Mouse (Mus musculus) E14TG2a.4 (cell line): Measurements from ENCODE around the gene Henmt1.

ENCODE experiments used
- H3K27me3 ChIP-seq: 2 replicates; pipeline ENCODE4 v1.6.1; 2014; ENCODE audit warnings: low read length, control low read depth; ENCODE audit not compliant: insufficient read depth
- H3K36me3 ChIP-seq: 2 replicates; pipeline ENCODE4 v1.6.1; 2014; ENCODE audit warnings: low read length, control low read depth; ENCODE audit not compliant: insufficient read depth
- H3K4me1 ChIP-seq: replicated peaks from 2 replicates; pipeline ENCODE4 v1.6.1; 2014; ENCODE audit warnings: low read depth, low read length, control low read depth
- H3K4me3 ChIP-seq: replicated peaks from 2 replicates; pipeline ENCODE4 v1.5.1; 2014; ENCODE audit warnings: mild to moderate bottlenecking, low read length
- H3K9me3 ChIP-seq: 2 replicates; pipeline ENCODE4 v1.6.1; 2014; ENCODE audit warnings: low read length, control low read depth
- CTCF ChIP-seq: conservative IDR thresholded peaks from 2 replicates; pipeline ENCODE4 v1.5.1; 2014; ENCODE audit warnings: low read length
- NANOG ChIP-seq: IDR thresholded peaks from 2 replicates; pipeline ENCODE4 v1.6.1; 2014; ENCODE audit warnings: borderline replicate concordance, low read length, mixed read lengths
- POU5F1 ChIP-seq: IDR thresholded peaks from 2 replicates; pipeline ENCODE4 v1.6.1; 2014; ENCODE audit warnings: low read length, borderline replicate concordance

Henmt1 gene

DNA sequence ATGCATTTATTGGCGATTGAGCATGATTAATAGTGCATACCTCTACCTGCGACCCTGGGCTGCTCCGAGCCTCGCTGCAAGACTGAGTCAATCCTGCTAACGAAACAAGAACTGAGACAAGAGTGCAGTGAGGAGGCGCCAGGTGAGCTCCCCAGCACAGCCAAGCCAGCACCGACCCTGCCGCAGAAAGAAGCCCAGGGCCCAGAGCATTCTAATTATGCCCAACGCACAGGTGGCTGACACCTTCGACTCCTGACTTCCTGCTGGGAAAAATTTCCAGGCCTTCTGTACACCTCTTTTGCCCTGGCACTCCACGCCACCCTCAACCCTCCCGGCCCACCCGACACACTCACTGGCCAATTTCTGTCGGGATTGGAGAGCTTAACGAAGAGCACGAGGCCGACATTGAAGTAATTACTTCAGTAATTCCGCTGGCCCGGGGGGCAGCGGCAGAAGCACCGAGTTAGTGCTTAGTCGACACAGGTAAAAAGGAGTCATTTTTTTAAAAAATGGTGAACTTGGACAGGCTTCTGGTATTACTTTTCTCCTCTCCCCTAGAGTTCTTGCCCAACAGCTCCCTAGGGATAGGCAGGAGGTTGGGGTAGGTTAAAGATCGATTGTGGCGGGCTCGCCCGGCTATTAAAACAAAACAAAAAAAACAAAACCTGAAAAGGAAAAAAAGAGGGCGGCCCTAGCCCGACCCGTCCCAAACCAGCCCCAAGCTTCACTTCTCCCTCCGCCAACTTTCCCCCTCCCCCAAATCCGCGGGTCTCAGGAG lies 29.2 kb upstream of the Henmt1 start:
- H3K27me3 ChIP-seq = no peaks in the 10 kb centered on the region
- H3K36me3 ChIP-seq = peaks cover 47% of the 10 kb centered on the region
- TF ChIP-seq POU5F1 (no peak), NANOG (no peak), CTCF (no peak)
- peaks cover 28% of the 10 kb centered on the region; the same call in 1 of the 2 replicates for H3K9me3 ChIP-seq
- peak overlapping the region; percentile 94 for H3K4me3 ChIP-seq
- peaks cover 35% of the 10 kb centered on the region for H3K4me1 ChIP-seq

DNA sequence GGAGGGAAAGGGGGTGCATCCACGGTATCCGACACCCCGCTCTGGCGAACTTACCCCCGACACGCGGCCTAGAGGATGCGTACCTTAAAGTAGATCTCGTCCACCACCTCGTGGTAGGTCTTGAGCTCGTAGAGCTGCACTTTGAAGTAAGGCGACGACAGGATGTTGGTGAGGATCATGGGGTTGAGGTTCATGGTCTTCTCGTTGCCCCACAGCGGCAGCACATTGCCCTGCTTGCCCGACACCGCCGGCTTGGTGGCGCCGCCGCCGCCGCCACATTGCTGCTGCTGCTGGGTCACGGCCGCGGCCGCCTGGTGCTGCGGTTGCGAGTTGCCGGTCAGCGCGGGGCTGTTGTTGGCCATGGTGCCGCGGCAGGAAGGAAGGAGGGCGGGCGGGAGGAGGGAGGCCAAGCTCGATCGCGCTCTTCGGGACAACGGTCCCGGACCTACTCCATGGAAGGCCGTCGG lies 28.6 kb upstream of the Henmt1 start:
- no peak for TF ChIP-seq CTCF
- no peak for TF ChIP-seq NANOG
- no peak for TF ChIP-seq POU5F1
- H3K4me3 ChIP-seq = peak overlapping the region; percentile 94
- H3K9me3 ChIP-seq = peaks cover 24% of the 10 kb centered on the region; the same call in 1 of the 2 replicates
- no peaks in the 10 kb centered on the region for H3K27me3 ChIP-seq
- H3K36me3 ChIP-seq = peaks cover 41% of the 10 kb centered on the region
- peaks cover 35% of the 10 kb centered on the region for H3K4me1 ChIP-seq

DNA sequence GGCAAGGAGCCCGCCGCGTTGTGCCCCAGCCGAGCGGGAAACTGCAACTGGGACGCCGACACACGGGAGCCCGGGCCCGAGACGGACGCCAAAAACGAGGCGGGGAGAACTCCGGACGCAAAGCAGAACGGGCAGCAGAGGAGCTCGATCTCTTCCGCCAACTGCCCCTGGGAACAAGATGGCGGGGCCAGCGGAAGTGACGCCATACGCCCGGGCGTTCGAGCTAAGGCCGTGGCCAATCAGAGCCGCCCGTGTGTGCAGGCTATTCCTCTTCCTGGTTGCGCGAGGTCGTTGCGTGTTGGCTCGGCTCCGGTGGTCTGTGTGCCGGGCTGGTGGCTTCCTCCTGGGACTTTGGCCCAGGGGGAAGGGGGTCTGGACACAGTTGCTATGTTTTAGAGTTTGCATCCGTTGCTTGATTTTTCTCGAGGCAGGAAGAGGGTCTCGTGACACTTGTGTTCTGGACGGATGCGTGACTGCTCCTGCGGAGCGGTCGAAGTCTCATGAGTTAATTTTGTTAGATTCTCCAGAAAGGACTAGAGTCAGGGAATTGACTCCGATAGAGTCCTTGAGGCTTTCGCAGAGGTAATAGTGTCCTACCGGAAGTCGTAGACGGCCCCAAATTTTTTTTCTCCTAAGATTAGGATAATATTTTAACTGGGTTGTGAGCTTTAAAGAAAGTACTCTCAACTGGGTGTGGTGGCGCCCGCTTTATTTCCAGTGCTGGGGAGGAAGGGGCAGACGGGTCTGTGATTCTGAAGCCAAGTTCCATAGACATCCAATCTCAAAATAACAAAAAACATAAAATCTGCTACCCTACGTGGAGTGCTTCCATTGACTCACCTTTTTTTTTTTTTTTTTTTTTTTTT lies 27.9 kb upstream of the Henmt1 start, which contains the start of gene Prpf38b:
Prpf38b (minus strand) TSS at position 180 of the 866 bp plus-strand sequence.
- H3K4me3 ChIP-seq = peak within 1 kb of the TSS; percentile 94
- no peak for TF ChIP-seq NANOG
- no peak for TF ChIP-seq CTCF
- no peak for TF ChIP-seq POU5F1

DNA sequence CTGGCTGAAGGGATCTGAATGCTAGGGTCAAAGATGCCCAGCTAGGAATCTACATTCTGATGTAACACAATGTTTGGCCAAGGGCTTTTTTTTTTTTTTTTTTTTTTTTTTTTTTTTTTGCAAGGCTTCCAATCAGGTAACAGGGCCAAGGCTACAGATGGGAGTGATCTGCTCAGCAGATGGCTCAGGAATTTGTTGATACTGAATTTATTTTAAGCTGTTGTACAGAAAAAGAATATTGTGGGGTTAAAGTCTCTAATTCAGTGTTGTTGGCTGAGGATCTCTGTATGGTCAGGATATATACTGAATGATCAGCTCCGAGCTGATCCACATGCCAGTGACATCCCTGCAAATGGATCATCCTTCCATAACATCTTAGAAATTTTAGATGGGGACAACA lies 23.7 kb upstream of the Henmt1 start:
- no peaks in the 10 kb centered on the region for H3K36me3 ChIP-seq
- peaks cover 27% of the 10 kb centered on the region for H3K4me1 ChIP-seq
- TF ChIP-seq POU5F1 = no peak
- TF ChIP-seq CTCF = no peak
- TF ChIP-seq NANOG = no peak
- H3K9me3 ChIP-seq = no peaks in the 10 kb centered on the region
- 0 out of 2 replicates have a peak, but pooled peaks cover 2% of the 10 kb centered on the region for H3K27me3 ChIP-seq
- no peak overlapping the region for H3K4me3 ChIP-seq

More for the DNA sequence above, 27.9 kb upstream of the Henmt1 start, which contains the start of gene Prpf38b:
- peaks cover 35% of the 10 kb centered on the region for H3K36me3 ChIP-seq
- H3K27me3 ChIP-seq = no peaks in the 10 kb centered on the region
- H3K4me1 ChIP-seq = peaks cover 35% of the 10 kb centered on the region
- peaks cover 22% of the 10 kb centered on the region; the same call in 1 of the 2 replicates for H3K9me3 ChIP-seq

DNA sequence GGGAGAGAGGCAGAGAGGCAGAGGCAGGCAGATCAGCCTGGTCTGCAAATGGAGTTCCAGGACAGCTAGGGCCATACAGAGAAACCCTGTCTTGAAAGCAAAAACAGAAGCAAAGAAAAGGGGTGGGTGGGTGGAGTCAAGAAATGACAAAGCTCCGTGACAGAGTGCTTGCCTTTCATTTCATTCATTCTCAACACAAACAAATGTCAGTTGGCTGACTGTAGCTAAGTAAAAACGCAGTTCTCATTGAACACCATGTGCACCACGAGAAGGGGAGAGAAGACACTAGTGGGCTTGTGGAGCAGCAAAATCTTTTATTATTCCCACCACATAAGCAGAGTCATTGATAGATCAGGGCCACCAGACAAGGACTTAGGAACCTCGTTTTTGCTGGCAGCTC lies 22.8 kb upstream of the Henmt1 start:
- Histone ChIP-seq H3K4me3 (no peak overlapping the region), H3K27me3 (0 out of 2 replicates have a peak, but pooled peaks cover 2% of the 10 kb centered on the region), H3K36me3 (no peaks in the 10 kb centered on the region), H3K9me3 (no peaks in the 10 kb centered on the region), H3K4me1 (peaks cover 27% of the 10 kb centered on the region)
- TF ChIP-seq CTCF = no peak
- no peak for TF ChIP-seq POU5F1
- no peak for TF ChIP-seq NANOG

DNA sequence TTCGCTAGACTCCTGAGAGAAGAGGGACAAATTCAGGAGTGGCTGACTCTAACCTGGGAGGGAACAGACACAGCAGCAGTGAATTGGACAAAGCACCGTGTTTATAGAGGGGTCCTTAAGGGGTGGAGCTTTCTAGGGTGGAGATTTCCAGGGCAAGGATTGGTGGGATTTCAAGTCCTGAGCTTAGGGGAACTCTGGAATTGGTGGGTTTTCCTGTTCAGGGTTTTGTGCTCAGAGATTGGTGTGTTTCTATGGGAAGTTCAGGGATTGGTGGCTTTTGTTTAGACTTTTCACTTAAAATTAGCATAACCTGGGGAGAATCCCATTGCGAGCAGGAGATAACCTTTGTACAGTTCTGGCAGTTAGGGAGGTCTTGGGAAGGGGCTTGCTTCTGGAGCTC lies 21.7 kb upstream of the Henmt1 start:
- Histone ChIP-seq H3K4me1 (peaks cover 17% of the 10 kb centered on the region), H3K4me3 (no peak overlapping the region), H3K27me3 (0 out of 2 replicates have a peak, but pooled peaks cover 2% of the 10 kb centered on the region), H3K9me3 (no peaks in the 10 kb centered on the region), H3K36me3 (no peaks in the 10 kb centered on the region)
- TF ChIP-seq CTCF (no peak), NANOG (no peak), POU5F1 (no peak)

DNA sequence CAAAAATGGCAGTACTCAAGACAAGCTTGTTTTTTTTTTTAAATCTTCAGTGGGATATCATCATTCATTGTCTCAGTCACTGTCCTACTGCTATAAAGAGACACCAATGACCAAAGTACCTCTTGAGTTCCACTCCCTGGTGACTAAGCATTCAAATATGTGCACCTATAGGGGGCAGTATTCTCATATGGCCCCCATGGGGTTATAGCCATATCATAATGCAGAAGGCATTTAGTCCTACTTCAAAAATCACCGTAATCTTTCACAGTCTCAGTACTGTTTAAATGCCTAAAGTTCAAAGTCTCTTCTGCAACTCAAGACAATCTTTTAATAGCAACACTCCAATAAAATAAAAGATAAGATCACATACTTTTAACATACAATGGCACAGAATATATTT lies 20.8 kb upstream of the Henmt1 start:
- H3K4me1 ChIP-seq = peaks cover 11% of the 10 kb centered on the region
- H3K4me3 ChIP-seq = no peak overlapping the region
- no peaks in the 10 kb centered on the region for H3K36me3 ChIP-seq
- 0 out of 2 replicates have a peak, but pooled peaks cover 2% of the 10 kb centered on the region for H3K27me3 ChIP-seq
- no peaks in the 10 kb centered on the region for H3K9me3 ChIP-seq
- TF ChIP-seq NANOG = no peak
- TF ChIP-seq CTCF = no peak; the same call in 1 of the 2 replicates
